Mouse (Mus musculus) mature B cell (primary cell): ENCODE measurements at regions not wholly inside any gene's neighbourhood (a gene's known extent, or its start where the extent isn't known, plus 50 kb on each side); places are given as distances from the start of the nearest gene placed in this dataset.

Experiments used
- in situ Hi-C: fragments of 300-500 bp; cut with MboI; formaldehyde crosslinking; loops from 2 replicates; pipeline ENCODE4 v1.14.3; 2019

GRCm38 (mm10) chrX:35791273-35791672 is 97.4 kb upstream of the Dock11 start:
- in situ Hi-C loops, result no loop called here

- in situ Hi-C loops, result no loop called here
These were observed 75.4 kb upstream of the Dock11 start for GRCm38 (mm10) chrX:35813206-35813605.

GRCm38 (mm10) chrX:35834411-35834810 is 54.2 kb upstream of the Dock11 start:
- in situ Hi-C loops, result loop anchor here (25.0 kb wide), 1 partner anchor 353 kb away; the partner anchor contains the start of gene Zcchc12

DNA sequence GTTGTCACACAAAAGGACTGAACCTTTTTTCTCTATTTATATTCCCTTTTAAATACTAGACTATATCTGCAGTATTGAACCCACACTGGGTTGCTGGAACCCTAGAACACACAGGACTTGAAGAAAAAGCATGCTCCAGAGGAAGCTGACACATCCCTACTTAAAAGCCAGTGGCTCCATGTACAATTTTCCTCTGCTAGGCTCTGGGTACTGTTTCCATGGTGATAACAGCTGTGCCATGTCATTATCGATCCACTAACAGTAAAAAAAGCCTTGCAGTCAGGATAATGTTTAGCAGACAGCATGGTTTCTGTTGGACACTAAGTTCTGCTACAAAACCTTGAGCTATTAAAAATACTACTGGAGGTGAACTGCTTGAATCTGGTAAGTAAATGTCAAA is 50.6 kb upstream of the Dock11 start:
- in situ Hi-C loops, result loop anchor here (25.0 kb wide), 1 partner anchor 349 kb away; the partner anchor contains the start of gene Zcchc12
